Mouse (Mus musculus): Measurements from ENCODE around the gene Ugt1a7c. TPM values are rescaled to one million over a fixed set of nuclear protein-coding genes. Genes with fewer than 3 reads are reported as not detected.

Gene Ugt1a7c
- polyA plus RNA-seq, 1 experiment, result 96.9 TPM

- DNase-seq, result peak; percentile 62
- Histone ChIP-seq H3K27ac (ENCODE audit: insufficient read depth, low read depth, low read length) (no peak overlapping the region), H3K27me3 (replicated peaks; ENCODE audit: control insufficient read depth, insufficient read depth, low read length) (no peaks in the 10 kb centered on the region), H3K36me3 (ENCODE audit: control insufficient read depth, insufficient read depth, low read length) (no peaks in the 10 kb centered on the region), H3K4me1 (ENCODE audit: control insufficient read depth, insufficient read depth, low read length) (no peaks in the 10 kb centered on the region), H3K4me3 (ENCODE audit: insufficient read depth, low read depth, low read length) (no peak overlapping the region)
- WGBS, result 92% methylated on average over 1 of the region's 1 CpGs
- TF ChIP-seq CTCF (conservative IDR thresholded peaks at IDR 0.05; ENCODE audit: insufficient read depth, insufficient read length, low read depth, low read length) (no peak), POLR2A (IDR thresholded peaks at IDR 0.05; ENCODE audit: low read depth, low read length) (no peak)
Measured at GRCm38 (mm10) chr1:88179657-88180056, 84.8 kb downstream of the Ugt1a7c start.

DNA sequence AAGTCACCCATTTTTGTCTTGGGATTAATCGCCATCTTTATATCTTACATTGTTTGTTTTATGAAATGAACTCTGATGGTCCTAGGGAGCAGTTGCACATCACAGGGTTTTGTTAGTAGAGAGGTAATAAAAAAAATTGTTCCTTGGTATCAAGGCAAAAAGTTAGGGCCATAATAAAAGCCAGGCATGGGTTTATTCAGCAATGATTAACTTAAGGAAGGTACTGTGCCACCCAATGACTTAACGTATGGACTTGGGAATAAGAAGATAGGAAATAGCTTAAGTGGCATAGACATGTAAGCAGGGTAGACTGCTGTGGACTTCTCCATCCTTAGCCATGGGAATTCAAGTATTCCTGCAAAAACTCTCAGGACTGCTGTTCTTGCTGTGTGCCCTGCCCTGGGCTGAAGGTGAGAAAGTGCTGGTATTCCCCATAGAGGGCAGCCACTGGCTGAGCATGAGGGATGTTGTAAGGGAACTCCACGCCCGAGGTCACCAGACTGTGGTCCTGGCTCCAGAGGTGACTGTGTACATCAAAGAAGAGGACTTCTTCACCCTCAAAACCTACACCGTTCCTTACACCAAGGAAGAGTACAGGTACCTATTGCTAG lies 91.6 kb downstream of the Ugt1a7c start:
- no peak overlapping the region for H3K27ac ChIP-seq (ENCODE audit: insufficient read depth, low read depth, low read length)
- H3K4me3 ChIP-seq (ENCODE audit: insufficient read depth, low read depth, low read length), result no peak overlapping the region
- H3K4me1 ChIP-seq (ENCODE audit: control insufficient read depth, insufficient read depth, low read length), result peaks cover 5% of the 10 kb centered on the region; the same call in 1 of the 2 replicates
- DNase-seq, result no peak
- no peaks in the 10 kb centered on the region for H3K36me3 ChIP-seq (ENCODE audit: control insufficient read depth, insufficient read depth, low read length)
- TF ChIP-seq POLR2A (IDR thresholded peaks at IDR 0.05; ENCODE audit: low read depth, low read length), result no peak
- TF ChIP-seq CTCF (conservative IDR thresholded peaks at IDR 0.05; ENCODE audit: insufficient read depth, insufficient read length, low read depth, low read length), result no peak
- 87% methylated on average over 5 of the region's 5 CpGs for WGBS
- no peaks in the 10 kb centered on the region for H3K27me3 ChIP-seq (replicated peaks; ENCODE audit: control insufficient read depth, insufficient read depth, low read length)

DNA sequence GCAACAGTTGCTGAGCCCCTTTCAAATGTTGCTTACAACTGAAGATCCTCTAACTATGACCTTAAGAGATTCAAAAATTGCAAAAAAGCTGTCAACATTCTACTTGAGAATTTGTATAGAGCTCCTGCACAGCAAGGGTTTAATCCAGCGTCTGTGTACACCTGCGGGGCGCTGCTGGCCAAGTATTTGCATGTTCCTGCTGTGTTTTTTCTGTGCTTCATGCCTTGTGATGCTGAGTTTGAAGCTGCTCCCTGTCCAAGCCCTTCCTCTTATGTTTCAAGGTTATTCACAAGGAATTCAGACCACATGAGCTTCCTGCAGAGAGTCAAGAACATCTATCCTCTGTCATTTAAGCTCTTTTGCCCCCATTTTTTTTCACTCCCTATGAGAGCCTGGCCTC lies 97.3 kb downstream of the Ugt1a7c start:
- TF ChIP-seq CTCF (conservative IDR thresholded peaks at IDR 0.05; ENCODE audit: insufficient read depth, insufficient read length, low read depth, low read length) (no peak), POLR2A (IDR thresholded peaks at IDR 0.05; ENCODE audit: low read depth, low read length) (no peak)

DNA sequence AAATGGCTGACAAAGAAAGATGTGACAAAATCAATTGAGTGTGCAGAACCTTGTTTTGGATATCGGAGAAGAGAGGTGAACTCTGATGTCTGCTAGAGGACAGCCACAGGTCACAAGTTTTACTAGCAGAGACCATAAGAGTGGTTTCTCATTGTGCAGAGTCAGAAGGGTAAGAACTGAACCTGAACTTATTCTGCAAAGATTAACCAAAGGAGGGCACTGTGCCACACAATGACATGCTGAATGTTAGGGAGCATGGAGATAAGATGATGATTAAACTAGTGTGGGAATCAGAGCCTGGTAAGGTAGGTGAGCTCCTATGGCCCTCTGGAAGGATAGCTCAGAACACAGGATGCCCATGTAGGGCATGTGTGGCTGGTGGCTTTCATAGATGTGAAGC lies 100.8 kb downstream of the Ugt1a7c start:
- peak; percentile 94 for DNase-seq
- no peak overlapping the region for H3K27ac ChIP-seq (ENCODE audit: insufficient read depth, low read depth, low read length)
- peaks cover 30% of the 10 kb centered on the region for H3K4me1 ChIP-seq (ENCODE audit: control insufficient read depth, insufficient read depth, low read length)
- no peak overlapping the region for H3K4me3 ChIP-seq (ENCODE audit: insufficient read depth, low read depth, low read length)
- H3K36me3 ChIP-seq (ENCODE audit: control insufficient read depth, insufficient read depth, low read length), result no peaks in the 10 kb centered on the region
- WGBS, result 44% methylated on average over 1 of the region's 1 CpGs
- no peak for TF ChIP-seq CTCF (conservative IDR thresholded peaks at IDR 0.05; ENCODE audit: insufficient read depth, insufficient read length, low read depth, low read length)
- no peaks in the 10 kb centered on the region for H3K27me3 ChIP-seq (replicated peaks; ENCODE audit: control insufficient read depth, insufficient read depth, low read length)

More for the DNA sequence above, 97.3 kb downstream of the Ugt1a7c start:
- no peak overlapping the region for H3K27ac ChIP-seq (ENCODE audit: insufficient read depth, low read depth, low read length)
- no peak overlapping the region for H3K4me3 ChIP-seq (ENCODE audit: insufficient read depth, low read depth, low read length)
- no peak for DNase-seq
- H3K36me3 ChIP-seq (ENCODE audit: control insufficient read depth, insufficient read depth, low read length), result no peaks in the 10 kb centered on the region
- peaks cover 22% of the 10 kb centered on the region for H3K4me1 ChIP-seq (ENCODE audit: control insufficient read depth, insufficient read depth, low read length)
- 84% methylated on average over 3 of the region's 3 CpGs for WGBS
- no peaks in the 10 kb centered on the region for H3K27me3 ChIP-seq (replicated peaks; ENCODE audit: control insufficient read depth, insufficient read depth, low read length)

GRCm38 (mm10) chr1:88197443-88197842 lies 102.6 kb downstream of the Ugt1a7c start:
- 25% methylated on average over 3 of the region's 3 CpGs for WGBS

DNA sequence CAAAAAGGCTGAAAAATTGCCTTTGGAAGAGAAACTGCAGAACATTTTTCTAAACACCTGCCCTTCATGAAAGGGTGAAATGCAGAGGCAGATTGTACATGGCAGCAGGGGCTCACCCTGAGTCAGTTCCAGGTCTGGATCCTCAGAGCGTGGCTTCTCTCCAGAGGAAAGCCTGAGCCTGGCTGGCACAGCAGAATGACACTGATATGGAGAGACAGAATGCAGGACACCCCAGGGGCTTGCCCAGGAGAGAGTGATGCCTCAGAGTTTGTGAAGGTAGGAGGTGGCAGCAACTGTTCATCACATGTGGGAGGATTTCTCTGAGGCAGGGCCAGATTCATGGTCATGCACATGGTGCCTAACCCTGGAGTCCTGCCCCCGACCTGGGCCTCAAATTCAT lies 105.1 kb downstream of the Ugt1a7c start:
- no peaks in the 10 kb centered on the region for H3K27me3 ChIP-seq (replicated peaks; ENCODE audit: control insufficient read depth, insufficient read depth, low read length)
- H3K4me1 ChIP-seq (ENCODE audit: control insufficient read depth, insufficient read depth, low read length), result peaks cover 23% of the 10 kb centered on the region
- H3K27ac ChIP-seq (ENCODE audit: insufficient read depth, low read depth, low read length), result no peak overlapping the region
- DNase-seq, result no peak
- H3K4me3 ChIP-seq (ENCODE audit: insufficient read depth, low read depth, low read length), result no peak overlapping the region
- H3K36me3 ChIP-seq (ENCODE audit: control insufficient read depth, insufficient read depth, low read length), result no peaks in the 10 kb centered on the region
- WGBS, result 54% methylated on average over 2 of the region's 2 CpGs
- TF ChIP-seq POLR2A (IDR thresholded peaks at IDR 0.05; ENCODE audit: low read depth, low read length) (no peak), CTCF (conservative IDR thresholded peaks at IDR 0.05; ENCODE audit: insufficient read depth, insufficient read length, low read depth, low read length) (no peak)

More at GRCm38 (mm10) chr1:88197443-88197842, 102.6 kb downstream of the Ugt1a7c start:
- Histone ChIP-seq H3K4me1 (ENCODE audit: control insufficient read depth, insufficient read depth, low read length) (peaks cover 23% of the 10 kb centered on the region), H3K4me3 (ENCODE audit: insufficient read depth, low read depth, low read length) (no peak overlapping the region), H3K27me3 (replicated peaks; ENCODE audit: control insufficient read depth, insufficient read depth, low read length) (no peaks in the 10 kb centered on the region), H3K36me3 (ENCODE audit: control insufficient read depth, insufficient read depth, low read length) (no peaks in the 10 kb centered on the region), H3K27ac (ENCODE audit: insufficient read depth, low read depth, low read length) (peak overlapping the region; percentile 58; the same call in 1 of the 2 replicates)
- peak; percentile 62 for DNase-seq
- TF ChIP-seq CTCF (conservative IDR thresholded peaks at IDR 0.05; ENCODE audit: insufficient read depth, insufficient read length, low read depth, low read length) (no peak), POLR2A (IDR thresholded peaks at IDR 0.05; ENCODE audit: low read depth, low read length) (no peak)

- Histone ChIP-seq H3K27ac (ENCODE audit: insufficient read depth, low read depth, low read length) (no peak within 1 kb of the TSS), H3K36me3 (ENCODE audit: control insufficient read depth, insufficient read depth, low read length) (no peaks in the 10 kb centered on the region), H3K4me3 (ENCODE audit: insufficient read depth, low read depth, low read length) (no peak within 1 kb of the TSS), H3K27me3 (replicated peaks; ENCODE audit: control insufficient read depth, insufficient read depth, low read length) (no peaks in the 10 kb centered on the region), H3K4me1 (ENCODE audit: control insufficient read depth, insufficient read depth, low read length) (peaks cover 23% of the 10 kb centered on the region)
- DNase-seq, result peak; percentile 70
- WGBS, result 40% methylated on average over 7 of the region's 7 CpGs
- TF ChIP-seq CTCF (conservative IDR thresholded peaks at IDR 0.05; ENCODE audit: insufficient read depth, insufficient read length, low read depth, low read length) (no peak), POLR2A (IDR thresholded peaks at IDR 0.05; ENCODE audit: low read depth, low read length) (no peak)
Measured at GRCm38 (mm10) chr1:88200456-88200855, 105.6 kb downstream of the Ugt1a7c start, which contains the start of gene Ugt1a2. Gene Ugt1a2, plus strand, starts transcription at chr1:88200601.
